Mouse (Mus musculus): ENCODE measurements at regions not wholly inside any gene's neighbourhood (a gene's known extent, or its start where the extent isn't known, plus 50 kb on each side); places are given as distances from the start of the nearest gene placed in this dataset.

DNA sequence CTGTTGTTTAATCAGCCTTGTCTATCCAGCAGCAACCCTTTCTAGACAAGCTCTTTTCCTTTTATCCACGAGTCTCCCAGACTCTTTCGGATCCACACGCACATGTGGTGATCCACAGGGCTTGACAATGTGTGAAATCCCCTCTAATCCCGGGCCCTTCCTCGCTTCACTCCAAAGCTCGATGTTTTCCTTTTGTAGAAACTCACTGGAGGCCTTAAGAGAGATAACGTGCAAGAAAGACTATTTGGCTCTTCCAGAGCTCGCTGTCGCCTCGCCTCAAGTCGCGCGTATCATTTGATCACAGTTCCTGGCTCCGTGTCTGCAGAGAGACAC is 234.9 kb downstream of the Gm5426 start:
- DNase-seq (ENCODE audit: low read depth, low spot score) = no peak

DNA sequence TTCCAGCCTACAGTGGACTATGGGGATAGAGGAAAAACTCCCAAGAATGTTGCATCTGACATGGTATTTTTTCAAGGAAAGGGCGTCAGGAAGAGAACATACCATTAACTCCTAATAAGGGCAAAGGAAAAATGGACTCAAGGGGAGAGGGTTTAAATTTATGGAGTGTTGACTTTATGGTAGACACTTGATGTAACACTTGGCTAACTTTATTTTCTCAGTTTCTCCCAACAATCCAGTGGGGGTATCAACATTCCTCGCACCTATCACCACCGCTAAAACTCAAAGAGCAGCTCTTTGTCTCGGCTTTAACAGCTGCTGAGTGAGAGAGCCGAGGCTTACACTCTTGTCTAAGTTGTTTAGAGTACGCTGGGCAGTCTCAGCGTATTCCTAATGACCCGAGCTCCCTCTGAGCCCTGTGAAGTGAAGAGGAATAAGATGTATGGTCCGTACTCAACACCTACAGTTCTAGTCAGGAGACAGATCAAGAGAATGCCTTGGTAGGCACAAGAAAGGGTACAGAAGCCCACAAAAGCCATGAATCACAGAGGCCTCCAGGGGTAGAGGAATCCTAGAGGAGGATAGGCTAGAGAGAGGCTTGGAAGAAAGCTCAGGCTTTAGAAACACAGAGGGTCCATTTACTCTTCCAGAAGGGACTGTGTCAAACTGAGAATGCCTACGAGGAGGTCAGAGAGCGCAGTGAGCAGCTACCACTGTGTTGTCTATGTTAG is 236.4 kb downstream of the Gm5426 start:
- no peak for DNase-seq (ENCODE audit: low read depth, low spot score)

DNA sequence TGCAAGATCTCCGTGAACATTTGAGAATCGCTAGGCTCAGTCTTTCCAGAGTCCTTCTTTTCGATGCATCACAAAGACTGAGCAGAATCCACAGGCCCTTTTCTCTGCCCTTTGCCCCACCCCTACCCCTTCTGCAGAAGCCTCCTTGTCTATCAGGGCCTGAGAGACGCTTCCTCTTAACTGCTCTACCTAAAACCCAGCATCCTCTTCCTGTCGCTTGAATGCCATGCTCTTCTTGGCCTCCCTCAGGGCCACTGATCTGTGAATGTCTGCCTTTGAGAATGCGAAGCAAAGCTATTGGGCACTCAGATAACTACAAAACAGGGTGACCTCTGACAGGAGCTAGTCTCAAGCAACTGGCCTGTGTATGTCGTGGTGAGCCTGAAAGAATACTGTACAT is 237.1 kb downstream of the Gm5426 start:
- DNase-seq (ENCODE audit: low read depth, low spot score) = peak; percentile 77

GRCm38 (mm10) chr10:96374293-96375069 is 238.1 kb downstream of the Gm5426 start:
- DNase-seq (ENCODE audit: low read depth, low spot score) = peak; percentile 84

- no peak for DNase-seq (ENCODE audit: low read depth, low spot score)
Observed at GRCm38 (mm10) chr10:96375070-96375447, 238.7 kb downstream of the Gm5426 start.

DNA sequence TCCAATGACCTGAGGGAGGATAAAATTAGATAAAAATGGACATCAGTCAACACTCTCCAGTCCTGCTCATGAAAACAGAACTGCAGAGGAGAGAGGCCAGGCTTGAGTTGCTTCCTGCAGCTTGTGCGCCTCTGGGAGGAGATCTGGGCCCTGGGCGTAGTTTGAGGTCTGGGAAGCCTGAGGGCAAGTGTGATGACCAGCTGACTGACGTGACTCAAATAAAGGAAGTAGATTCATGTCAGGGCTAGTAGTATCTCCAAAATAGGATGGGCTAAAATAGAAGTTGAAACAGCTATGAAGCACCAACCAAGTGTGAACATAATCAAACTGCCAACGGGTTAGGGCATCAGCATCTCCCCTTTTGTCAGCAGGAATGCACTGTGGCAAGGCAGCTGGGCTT is 239.3 kb upstream of the Btg1 start:
- DNase-seq (ENCODE audit: low read depth, low spot score) = no peak

DNA sequence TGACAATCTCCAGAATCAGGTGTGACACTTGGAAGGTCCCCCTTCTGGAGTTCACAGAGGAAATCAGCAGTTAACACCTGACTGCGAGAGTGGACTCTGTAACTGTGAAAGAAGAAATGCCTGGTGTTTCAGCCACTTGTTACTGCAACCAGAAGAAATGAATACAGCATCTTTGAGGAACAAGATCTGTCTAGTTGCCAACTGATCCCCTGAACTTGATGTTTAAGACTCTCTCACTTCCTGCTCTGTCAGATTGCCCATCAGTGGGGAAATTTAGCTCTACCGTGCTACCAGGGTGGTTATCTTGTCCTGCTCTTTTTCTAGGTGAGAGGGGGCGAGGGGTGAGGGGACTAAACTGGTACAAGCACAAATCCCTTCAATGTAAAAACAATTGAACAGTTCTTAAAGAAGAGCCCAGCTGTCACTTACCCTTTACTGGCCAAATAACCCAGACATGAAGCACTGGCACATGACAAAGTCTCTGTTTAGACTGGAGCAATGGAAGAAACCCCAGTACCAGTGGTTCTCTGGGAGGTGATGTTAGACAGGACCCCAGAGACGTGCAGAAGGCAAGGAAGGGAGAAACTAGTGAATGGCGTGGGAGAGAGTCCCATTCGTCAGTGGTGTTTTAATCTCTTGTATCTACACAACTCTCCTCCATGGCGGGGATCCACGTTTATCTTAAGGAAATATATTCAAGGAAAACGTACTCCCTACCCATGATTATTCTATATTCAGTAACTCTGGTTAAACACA is 237.6 kb upstream of the Btg1 start:
- no peak for DNase-seq (ENCODE audit: low read depth, low spot score)

DNA sequence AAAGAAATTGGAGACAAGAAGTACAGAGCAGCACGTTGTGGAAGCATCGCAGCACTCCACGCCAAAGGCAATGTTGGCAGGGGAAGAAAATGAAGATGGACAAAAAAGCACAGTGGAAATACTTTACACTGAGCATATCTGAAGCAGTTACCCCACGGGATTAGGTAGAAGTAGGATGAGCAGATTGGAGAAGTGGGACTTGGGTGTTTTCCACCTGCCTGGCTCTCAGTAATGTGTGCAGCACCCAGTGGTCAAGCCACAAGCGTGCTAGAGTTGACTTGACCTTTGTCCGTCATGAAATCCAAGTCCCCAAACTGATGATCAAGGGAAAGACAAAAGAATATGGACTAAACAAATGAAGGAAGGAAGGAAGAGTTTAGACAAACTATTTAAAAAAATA is 235.1 kb upstream of the Btg1 start:
- DNase-seq (ENCODE audit: low read depth, low spot score) = no peak

DNA sequence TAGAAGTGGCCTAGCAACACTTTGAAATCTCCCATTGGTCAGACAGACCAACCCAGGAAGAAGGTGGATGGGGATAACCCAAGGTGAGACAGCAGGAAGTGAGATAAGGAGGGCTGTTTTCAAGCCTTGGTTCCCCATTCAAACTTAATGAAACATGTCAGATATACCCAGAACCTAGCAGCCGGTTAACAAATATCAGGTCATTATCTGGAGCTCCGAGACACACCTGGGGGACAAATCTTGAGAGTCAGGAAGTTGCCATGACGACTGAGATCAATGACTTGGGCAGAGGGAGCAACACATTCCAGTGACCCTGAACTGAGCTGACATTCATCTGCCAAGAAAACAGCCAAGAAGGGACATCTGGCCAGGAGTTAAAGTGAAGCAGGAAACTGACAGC is 225.1 kb upstream of the Btg1 start:
- peak; percentile 59 for DNase-seq (ENCODE audit: low read depth, low spot score)

GRCm38 (mm10) chr10:96392836-96393235 is 224.0 kb upstream of the Btg1 start:
- no peak for DNase-seq (ENCODE audit: low read depth, low spot score)

- DNase-seq (ENCODE audit: low read depth, low spot score) = no peak
Observed at GRCm38 (mm10) chr10:96394210-96394609, 222.6 kb upstream of the Btg1 start.

- DNase-seq (ENCODE audit: low read depth, low spot score) = no peak
Observed at GRCm38 (mm10) chr10:96395017-96395416, 221.8 kb upstream of the Btg1 start.

DNA sequence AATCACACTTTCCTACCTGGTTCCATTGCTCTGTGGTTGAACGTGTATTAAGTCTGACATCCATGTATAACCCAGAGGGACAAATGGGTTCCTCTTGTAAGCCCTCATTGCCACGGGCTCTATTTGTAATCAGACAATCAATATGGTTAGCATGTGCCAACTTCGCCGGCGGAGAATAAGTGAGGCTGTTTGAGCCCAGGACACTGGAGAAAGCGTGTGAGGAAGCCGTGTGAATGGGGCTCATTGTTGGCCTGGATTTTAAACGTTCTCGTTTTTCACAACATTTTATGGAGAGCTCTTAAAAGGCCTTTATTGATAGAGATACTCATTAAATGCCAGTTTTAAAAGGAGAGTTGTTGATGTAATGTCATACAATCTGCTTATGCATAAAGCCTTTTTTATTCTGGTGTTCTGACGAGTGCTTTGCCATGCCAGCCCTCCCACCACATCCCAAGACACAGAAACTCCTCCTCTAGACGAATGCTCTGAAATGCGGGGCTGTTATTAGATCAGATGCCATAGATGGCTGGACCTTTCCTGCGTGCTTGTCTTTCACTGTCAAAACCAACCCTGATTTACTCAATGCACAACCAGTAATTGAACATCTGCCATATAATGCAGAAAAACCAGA is 218.8 kb upstream of the Btg1 start:
- DNase-seq (ENCODE audit: low read depth, low spot score) = no peak

GRCm38 (mm10) chr10:96398562-96399288 is 218.1 kb upstream of the Btg1 start:
- peak; percentile 88 for DNase-seq (ENCODE audit: low read depth, low spot score)

GRCm38 (mm10) chr10:96399636-96400400 is 217.0 kb upstream of the Btg1 start:
- peak; percentile 50 for DNase-seq (ENCODE audit: low read depth, low spot score)

DNA sequence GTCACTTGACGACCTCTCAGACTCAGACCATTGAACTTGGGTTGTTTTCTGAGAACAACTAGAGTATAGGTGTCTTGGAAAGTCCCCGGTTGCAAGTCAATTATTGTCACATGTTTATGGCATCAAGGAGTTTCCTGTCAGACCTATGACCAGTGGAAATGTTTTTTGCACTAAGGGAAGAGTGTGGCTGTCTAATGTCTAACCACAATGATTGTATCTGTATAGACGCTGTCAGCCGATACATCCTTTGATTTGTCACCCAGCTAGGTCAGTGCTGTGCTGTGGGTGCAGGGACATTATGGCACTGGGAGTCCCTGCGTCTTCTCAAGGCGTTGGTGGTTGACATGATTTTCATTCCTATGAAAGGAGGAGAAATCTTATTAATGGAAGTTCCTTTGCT is 216.0 kb upstream of the Btg1 start:
- DNase-seq (ENCODE audit: low read depth, low spot score) = peak; percentile 91

DNA sequence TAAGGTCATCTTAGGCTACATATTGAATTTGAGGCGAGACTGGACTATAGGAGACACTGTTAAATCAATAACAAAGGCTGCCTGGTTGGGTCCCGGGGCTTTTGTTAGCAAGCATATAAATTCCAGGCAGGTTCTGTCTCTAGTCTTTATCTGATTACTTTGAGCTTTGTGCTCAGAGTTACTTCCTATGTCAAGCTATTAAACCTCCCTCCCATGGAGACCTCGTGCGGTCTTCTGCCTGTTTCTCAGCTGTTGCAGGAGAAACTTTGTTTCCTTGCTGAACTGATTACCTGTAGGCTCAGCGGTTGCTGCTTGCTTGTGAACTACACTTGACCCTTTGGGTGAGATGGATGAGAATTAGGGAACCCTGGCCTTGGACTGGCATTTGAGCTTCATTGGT is 210.5 kb upstream of the Btg1 start:
- DNase-seq (ENCODE audit: low read depth, low spot score) = peak; percentile 55

GRCm38 (mm10) chr10:96407846-96408245 is 209.0 kb upstream of the Btg1 start:
- peak; percentile 68 for DNase-seq (ENCODE audit: low read depth, low spot score)

DNA sequence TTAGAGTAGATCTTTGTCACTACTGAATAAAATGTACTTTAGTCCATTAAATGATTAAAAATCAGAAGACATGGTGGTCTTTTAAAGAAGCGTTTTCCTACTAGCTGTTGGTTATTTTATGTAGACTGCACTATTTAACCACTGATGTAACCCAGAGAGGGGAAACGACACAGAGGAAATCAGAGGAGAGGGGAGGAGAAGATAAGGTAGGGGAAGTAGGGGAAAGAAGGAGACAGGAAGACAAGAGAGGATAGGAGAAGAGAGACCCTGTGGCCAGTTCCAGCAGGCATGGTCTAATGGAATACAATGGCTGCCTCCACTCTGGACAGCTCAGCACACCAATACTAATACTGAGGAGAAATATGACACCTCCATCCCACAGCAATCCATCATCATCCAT is 208.6 kb upstream of the Btg1 start:
- peak; percentile 35 for DNase-seq (ENCODE audit: low read depth, low spot score)

DNA sequence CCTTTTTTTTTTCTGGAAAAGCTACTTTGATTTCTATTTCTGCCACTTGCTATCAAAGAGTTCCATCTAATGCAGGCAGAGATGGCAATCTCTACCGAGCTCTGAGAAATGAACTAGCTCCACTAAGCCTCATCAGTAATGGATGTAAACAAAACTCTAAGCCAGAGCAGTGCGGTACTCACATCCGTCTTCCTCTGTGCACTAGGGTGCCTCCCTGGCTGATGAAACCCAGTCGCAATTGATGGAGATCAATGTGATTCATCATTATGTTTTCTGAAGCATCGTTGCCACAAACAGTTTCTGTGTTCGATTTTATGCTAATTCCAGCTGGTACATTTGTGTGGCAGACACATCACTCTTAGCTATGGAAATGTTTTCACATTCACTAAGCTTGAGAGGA is 206.8 kb upstream of the Btg1 start:
- peak; percentile 74 for DNase-seq (ENCODE audit: low read depth, low spot score)

- no peak for DNase-seq (ENCODE audit: low read depth, low spot score)
Observed at GRCm38 (mm10) chr10:96414807-96415206, 202.0 kb upstream of the Btg1 start.
